Mouse (Mus musculus): ENCODE data around the gene Sars2.

Gene Sars2

GRCm38 (mm10) chr7:28780857-28781256 lies 39.1 kb downstream of the Sars2 start:
- no peak for DNase-seq

GRCm38 (mm10) chr7:28781261-28781663 lies 39.5 kb downstream of the Sars2 start:
- no peak for DNase-seq

GRCm38 (mm10) chr7:28785161-28785560 lies 43.4 kb downstream of the Sars2 start:
- DNase-seq = no peak

GRCm38 (mm10) chr7:28787884-28788283 lies 46.1 kb downstream of the Sars2 start:
- no peak for DNase-seq

- DNase-seq = no peak
These were observed 46.8 kb downstream of the Sars2 start, which contains the start of gene Rinl for GRCm38 (mm10) chr7:28788307-28789195. Rinl (plus strand) TSS chr7:28788969.

GRCm38 (mm10) chr7:28789235-28789634 lies 47.4 kb downstream of the Sars2 start:
- no peak for DNase-seq

- no peak for DNase-seq
These were observed 48.4 kb downstream of the Sars2 start for GRCm38 (mm10) chr7:28790066-28790806.

- DNase-seq = no peak
These were observed 49.9 kb downstream of the Sars2 start for GRCm38 (mm10) chr7:28791706-28792105.

- DNase-seq = no peak
These were observed 50.8 kb downstream of the Sars2 start for GRCm38 (mm10) chr7:28792391-28793185.

- DNase-seq = no peak
These were observed 52.0 kb downstream of the Sars2 start for GRCm38 (mm10) chr7:28793834-28794233.

GRCm38 (mm10) chr7:28794496-28794895 lies 52.7 kb downstream of the Sars2 start:
- DNase-seq = no peak

- DNase-seq = no peak
These were observed 54.0 kb downstream of the Sars2 start for GRCm38 (mm10) chr7:28795832-28796231.

- peak; percentile 74 for DNase-seq
These were observed 54.8 kb downstream of the Sars2 start for GRCm38 (mm10) chr7:28796562-28796975.

- DNase-seq = no peak
These were observed 58.2 kb downstream of the Sars2 start for GRCm38 (mm10) chr7:28799994-28800393.

GRCm38 (mm10) chr7:28801451-28801850 lies 59.7 kb downstream of the Sars2 start:
- no peak for DNase-seq

- no peak for DNase-seq
These were observed 60.3 kb downstream of the Sars2 start for GRCm38 (mm10) chr7:28801901-28802670.

- DNase-seq = no peak
These were observed 61.2 kb downstream of the Sars2 start for GRCm38 (mm10) chr7:28802846-28803588.
